Mouse (Mus musculus) T-helper 1 cell (primary cell): Measurements from ENCODE around the gene Hrh3.

Experiments
- in situ Hi-C: fragments of 300-600 bp; cut with MboI, MseI; formaldehyde crosslinking; loops from one replicate; pipeline ENCODE4 v1.15.1; 2025; ENCODE audit warnings: high pct_unique_total_duplicates

Gene Hrh3

GRCm38 (mm10) chr2:180108285-180108684, 4.0 kb upstream of the Hrh3 start:
- in situ Hi-C loops: no loop called here

- in situ Hi-C loops: no loop called here
Measured at GRCm38 (mm10) chr2:180107081-180107480, 2.8 kb upstream of the Hrh3 start.

DNA sequence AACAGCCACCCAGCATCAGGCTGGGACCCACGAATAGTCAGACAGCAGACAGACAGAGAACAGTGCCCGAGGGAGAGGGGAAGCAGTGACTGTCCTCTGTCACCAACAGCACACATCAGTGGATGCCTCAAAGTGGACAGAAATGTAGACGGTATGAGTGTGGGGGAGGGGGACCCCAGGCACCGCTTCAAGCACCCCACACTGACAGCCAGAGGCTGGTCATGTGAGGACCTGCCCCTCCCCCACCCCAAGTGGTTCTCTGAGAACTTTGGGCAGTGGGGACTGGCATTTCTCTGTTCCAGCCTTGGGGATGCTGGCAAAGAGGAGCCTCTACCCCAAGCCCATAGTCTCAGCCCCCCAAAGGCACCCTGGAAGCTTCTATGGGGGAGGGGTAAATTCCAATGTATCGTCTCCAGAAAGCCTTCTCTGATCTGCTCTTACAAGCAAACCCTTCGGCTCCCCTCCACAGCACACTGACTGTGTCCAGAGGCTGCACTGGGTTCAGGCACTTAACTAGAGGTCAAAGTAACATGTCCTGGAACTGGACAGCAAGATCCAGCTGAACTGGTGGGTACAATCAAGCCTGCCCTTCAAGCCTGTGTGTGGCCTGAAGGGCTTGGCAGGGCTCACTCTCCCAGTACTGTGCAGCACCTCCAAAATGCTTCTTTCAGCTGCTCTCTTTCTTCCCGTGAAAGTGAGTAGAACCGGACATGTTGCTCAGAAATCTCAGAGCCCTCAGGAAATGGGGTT, 1.3 kb upstream of the Hrh3 start:
- in situ Hi-C loops: no loop called here

- in situ Hi-C loops: no loop called here
Measured at GRCm38 (mm10) chr2:180104659-180105377, 530 bp upstream of the Hrh3 start.

DNA sequence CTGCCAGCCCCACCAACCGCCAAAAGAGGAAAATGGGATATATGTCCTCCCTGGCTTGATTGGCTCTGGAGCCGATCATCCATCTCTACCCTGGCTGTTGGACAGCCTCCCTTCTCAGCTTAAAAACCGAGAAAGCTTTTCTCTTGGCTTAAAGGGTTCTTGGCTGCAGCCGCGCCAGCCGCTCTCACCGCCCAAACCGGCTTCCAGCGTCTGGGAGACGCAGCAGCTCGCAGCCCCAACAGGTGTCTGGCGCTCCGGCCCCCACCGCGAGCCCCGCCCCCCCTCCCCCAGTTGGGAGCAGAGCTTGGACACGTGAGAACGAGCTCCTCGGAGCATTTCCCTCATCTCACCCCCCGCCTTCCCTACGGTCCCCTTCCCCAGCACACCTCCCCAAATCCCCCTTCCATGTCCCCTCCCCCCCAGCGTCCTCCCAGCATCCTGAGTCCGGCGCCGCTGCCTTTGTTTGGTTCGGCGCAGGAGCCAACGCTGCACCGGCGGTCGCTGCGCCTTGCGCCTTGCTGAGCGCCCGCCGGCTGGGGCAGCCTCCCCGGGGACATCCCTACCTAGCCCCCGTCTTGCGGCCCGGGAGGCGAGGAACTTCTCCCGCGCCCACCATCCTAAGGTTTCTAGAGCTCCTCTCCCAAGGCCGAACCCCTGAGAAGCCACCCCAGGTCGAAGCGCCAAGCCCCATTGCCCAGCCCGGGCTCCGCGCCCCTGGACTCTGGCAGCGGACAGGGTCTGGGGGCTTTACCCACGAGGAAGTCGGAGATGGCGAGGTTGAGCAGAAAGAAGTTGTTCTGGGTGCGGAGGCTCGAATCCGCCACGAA, 924 bp downstream of the Hrh3 start:
- in situ Hi-C loops: no loop called here

GRCm38 (mm10) chr2:180099529-180099928, 4.8 kb downstream of the Hrh3 start:
- in situ Hi-C loops: no loop called here

- in situ Hi-C loops: no loop called here
Measured at GRCm38 (mm10) chr2:180098167-180098566, 6.1 kb downstream of the Hrh3 start.

- in situ Hi-C loops: no loop called here
Measured at GRCm38 (mm10) chr2:180097585-180097984, 6.7 kb downstream of the Hrh3 start.

DNA sequence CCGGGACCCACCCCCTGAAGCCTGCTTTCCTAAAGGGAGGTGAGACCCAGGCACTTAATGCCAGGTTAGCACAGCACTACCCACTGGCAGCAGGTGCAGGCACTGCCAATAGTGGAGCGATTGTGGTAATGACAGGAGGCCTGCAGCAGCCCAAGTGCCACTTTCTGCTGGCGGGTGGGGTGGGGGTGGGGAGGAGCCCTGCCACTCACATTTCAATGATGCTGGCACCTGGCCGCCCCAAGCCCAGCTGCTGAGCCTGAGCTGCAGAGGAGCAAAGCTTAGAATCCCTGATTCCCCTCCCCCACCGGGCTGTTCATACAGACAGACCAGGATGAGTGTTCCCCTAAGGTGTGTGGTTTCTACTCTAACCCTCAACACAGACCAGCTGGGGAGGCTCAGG, 8.6 kb downstream of the Hrh3 start:
- in situ Hi-C loops: no loop called here

DNA sequence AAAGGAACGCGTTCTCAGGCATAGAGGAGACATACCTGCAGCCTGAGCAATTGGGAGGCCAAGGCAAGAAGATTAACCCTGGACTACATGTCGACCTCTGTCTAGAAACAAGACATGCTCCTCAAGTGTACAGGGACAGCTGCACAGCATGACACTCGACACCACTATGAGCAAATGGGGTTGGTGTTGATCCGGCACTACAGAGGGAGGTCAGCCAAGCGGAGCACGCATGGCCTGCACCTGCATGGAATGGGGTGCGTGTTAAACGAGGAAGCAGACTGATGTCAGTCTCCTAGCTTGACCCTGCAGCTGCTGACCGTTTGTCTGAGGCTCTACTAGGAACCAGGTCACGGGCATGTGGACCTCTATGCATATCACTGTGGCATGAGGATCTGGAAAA, 14.0 kb downstream of the Hrh3 start:
- in situ Hi-C loops: no loop called here

GRCm38 (mm10) chr2:180087472-180087871, 16.8 kb downstream of the Hrh3 start:
- in situ Hi-C loops: no loop called here

GRCm38 (mm10) chr2:180086637-180087027, 17.7 kb downstream of the Hrh3 start:
- in situ Hi-C loops: no loop called here

DNA sequence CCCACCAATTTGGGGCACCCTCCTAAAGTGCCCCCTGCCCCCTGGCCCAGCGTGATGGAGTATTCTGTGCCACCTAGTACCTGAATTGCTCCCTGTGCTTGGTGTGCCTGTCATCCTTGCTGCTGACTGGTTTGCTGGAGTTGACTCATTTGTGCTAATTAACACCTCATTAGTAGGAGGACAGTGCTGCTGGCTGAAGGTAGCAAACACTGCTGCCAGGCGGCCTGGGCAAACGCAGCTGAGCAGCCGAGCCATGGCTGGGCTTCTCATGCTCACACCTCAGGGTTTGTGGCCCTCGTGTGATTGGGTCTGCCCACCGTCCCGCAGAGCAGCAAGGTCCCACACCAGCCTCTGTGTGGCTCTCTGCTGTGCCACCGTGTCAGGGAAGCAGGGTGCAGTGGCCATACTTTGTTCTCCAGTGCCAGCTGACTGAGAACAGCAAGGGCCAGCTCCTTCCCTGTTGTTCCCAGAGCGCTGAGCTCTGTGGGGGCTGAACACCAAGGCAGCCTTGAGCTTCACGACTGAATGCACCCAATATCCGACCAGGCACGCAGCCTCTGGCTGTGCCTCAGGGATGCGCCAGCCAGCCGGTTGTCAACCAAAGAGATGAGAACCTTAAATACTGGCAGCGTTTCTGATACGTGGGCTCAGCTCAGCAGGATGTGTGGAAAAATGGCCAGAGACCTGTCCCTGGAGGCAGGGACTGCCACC, 18.2 kb downstream of the Hrh3 start:
- in situ Hi-C loops: no loop called here

- in situ Hi-C loops: no loop called here
Measured at GRCm38 (mm10) chr2:180084565-180084964, 19.7 kb downstream of the Hrh3 start.

DNA sequence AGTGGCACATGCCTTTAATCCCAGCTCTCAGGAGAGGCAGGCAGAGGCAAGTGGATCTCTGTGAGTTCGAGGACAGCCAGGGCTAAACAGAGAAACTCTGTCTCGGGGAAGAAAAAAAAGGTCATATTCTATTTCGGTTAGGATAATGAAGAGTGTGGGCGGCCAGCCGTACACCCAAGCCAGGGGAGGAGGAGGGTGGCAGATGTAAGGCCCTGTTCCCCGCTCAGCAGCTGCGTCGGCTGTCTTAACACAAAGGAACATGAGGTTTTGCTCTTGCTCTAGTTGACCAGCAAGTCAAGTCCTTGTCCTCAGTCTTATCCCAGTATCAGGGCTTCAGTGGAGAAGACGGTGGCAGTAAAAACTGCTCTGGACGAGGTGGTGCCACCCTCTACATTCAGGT, 21.2 kb downstream of the Hrh3 start:
- in situ Hi-C loops: no loop called here

GRCm38 (mm10) chr2:180080680-180081079, 23.6 kb downstream of the Hrh3 start:
- in situ Hi-C loops: no loop called here

DNA sequence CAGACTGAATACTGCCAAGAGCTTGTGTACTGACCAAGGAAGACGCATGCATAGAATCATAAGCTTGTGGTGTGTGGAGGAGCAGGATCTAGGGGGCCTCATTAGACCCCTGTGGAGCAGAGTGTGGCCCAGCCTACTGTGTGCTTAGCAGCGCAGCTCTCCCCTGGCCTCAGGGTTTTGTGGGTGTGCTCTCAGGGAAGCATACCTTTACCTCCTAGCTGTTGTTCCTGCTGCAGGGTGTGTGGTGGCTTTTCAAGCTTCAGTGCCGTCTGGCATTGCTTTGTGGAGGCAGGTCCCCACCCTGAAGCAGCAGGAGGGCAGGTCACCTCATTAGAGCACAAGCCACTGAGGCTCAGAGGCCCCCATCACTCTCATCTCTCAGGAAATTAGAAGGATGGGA, 26.7 kb downstream of the Hrh3 start:
- in situ Hi-C loops: no loop called here

GRCm38 (mm10) chr2:180072886-180073285, 31.4 kb downstream of the Hrh3 start:
- in situ Hi-C loops: no loop called here

DNA sequence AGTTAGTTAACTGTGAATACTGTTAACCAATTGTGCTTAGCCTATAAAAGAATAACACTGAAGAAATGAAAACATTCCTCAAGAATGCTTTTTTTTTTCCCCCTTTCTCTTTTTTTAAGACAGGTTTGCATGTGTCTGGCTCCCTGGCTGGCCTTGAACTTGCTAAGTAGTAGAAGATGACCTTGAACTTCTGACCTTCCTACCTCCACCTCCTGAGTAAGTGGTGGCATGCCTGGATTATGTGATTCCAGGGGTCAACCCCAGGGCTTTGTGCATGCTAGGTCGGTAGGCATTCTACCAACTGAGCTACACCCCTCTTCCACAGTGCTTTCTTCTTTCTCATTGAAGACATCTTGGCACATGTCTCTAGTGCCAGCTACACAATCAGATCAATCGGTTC, 32.6 kb downstream of the Hrh3 start:
- in situ Hi-C loops: no loop called here

DNA sequence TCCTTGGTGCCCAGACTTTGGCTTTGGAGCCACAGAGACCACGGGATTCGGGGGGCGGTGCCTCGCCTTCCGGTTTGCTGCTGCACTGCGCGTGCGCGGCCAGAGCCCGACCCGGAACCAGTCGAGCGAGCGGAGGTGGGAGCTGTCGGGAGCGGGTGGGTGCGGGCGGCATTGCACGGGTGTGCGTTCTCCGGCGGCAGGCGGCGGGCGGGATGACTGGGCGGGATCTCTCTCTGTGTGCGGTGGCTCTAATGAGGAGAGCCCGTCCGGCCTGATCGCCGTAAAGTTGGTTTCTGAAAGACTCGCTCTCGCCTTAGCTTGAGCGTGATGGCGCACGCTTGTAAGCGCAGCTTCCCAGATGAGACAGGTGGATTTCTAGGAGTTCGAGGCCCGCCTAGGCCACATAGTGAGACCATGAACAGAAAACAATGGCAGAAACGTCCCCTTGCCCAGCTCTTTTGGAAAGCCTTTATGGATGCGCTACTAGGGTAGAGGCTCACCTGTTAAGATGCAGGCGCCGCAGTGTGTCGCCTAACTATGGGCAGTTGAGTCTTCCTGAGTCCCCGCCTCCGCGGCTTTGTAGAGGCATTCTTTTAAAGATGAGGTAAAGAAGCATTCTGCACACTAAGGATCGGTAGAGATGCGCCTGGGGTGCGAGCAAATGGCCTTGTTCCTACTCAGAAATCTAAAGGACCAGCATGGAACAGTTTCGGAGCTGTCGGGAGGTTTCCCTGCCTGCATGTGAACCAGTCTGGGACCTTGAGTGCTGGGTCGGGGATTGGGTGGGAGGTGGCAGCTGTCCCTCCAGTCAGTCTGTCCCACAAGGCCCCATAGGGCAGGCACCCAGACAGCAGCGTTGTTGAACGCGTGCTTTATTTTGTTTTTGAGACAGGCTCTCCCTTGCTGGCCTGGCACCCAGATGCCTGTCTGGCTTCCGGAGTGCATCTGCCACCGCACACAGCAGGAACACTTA, 33.5 kb downstream of the Hrh3 start, which contains the start of gene Mtg2:
Mtg2 (plus strand) TSS at position 108 of the 973 bp plus-strand sequence.
- in situ Hi-C loops: no loop called here
